Mouse (Mus musculus): ENCODE data around the gene E330021D16Rik. TPM values are rescaled to one million over a fixed set of nuclear protein-coding genes. Genes with fewer than 3 reads are reported as not detected.
"Not testable (repeated sequence)": the region's sequence is repeated elsewhere in the genome, so short reads cannot be mapped to it uniquely, and the experiment has no call there.

Gene E330021D16Rik
- total RNA-seq, 1 experiment = 0.36 TPM

DNA sequence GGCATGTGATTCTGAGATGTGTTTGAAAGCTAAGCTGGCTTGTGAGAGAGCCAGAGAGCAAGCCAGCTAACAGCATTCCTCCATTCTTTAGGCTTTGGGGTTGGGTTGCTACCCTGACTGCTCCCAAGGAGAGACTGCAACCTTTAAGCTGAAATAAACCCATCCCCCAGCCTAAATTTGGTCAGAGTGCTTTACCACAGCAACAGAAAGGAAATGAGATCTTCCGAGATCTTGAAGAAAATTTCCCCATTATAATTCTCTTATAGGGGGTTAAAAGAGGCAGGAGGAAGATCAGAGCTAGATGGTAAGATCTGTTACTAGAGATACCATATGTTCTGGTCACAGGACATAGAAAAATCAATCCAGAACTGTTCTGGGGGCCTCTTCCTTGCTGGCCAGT lies 34.6 kb upstream of the E330021D16Rik start:
- DNase-seq (ENCODE audit: low read depth, low spot score) = no peak
- no peaks in the 10 kb centered on the region for H3K36me3 ChIP-seq (ENCODE audit: control insufficient read depth, insufficient read depth, low read length, poor library complexity, severe bottlenecking)
- in situ Hi-C loops (cut with MboI; ENCODE audit: low sequenced_read_pairs in 2 of 2, unreplicated experiment in 2 of 2) = no loop called here
- no peaks in the 10 kb centered on the region for H3K9me3 ChIP-seq (ENCODE audit: control insufficient read depth, insufficient read depth, low read depth, low read length)
- peaks cover 0 to 2% of the 10 kb centered on the region in 2 experiments; a peak in 1 of 4 replicates for H3K4me1 ChIP-seq (ENCODE audit: control insufficient read depth in 2 of 2, insufficient read depth in 2 of 2, low read length in 2 of 2, poor library complexity in 1 of 2)
- H3K9ac ChIP-seq (ENCODE audit: insufficient read depth, low read depth, low read length, poor library complexity, severe bottlenecking) = no peak overlapping the region
- TF ChIP-seq ZNF384 (IDR thresholded peaks at IDR 0.05; ENCODE audit: low read depth, low read length) (no peak), MAFK (IDR thresholded peaks at IDR 0.05; ENCODE audit: insufficient read depth, low read depth, low read length) (no peak), HCFC1 (IDR thresholded peaks at IDR 0.05; ENCODE audit: borderline replicate concordance, insufficient read depth, low read length) (no peak), CHD2 (IDR thresholded peaks at IDR 0.05; ENCODE audit: low read depth, low read length) (no peak), ZC3H11A (IDR thresholded peaks at IDR 0.05; ENCODE audit: borderline replicate concordance, low read depth, low read length) (no peak)
- no peak overlapping the region for H3K4me3 ChIP-seq (ENCODE audit: insufficient read depth in 1 of 2, low read depth in 1 of 2, low read length in 2 of 2, poor library complexity in 1 of 2, severe bottlenecking in 1 of 2)
- H3K27ac ChIP-seq (ENCODE audit: insufficient read depth, low read depth, low read length, poor library complexity, severe bottlenecking) = no peak overlapping the region

GRCm38 (mm10) chr6:136449270-136449692 lies 33.9 kb upstream of the E330021D16Rik start:
- Histone ChIP-seq H3K4me1 (ENCODE audit: control insufficient read depth in 2 of 2, insufficient read depth in 2 of 2, low read length in 2 of 2, poor library complexity in 1 of 2) (peaks cover 0 to 2% of the 10 kb centered on the region in 2 experiments; a peak in 1 of 4 replicates), H3K4me3 (ENCODE audit: insufficient read depth in 1 of 2, low read depth in 1 of 2, low read length in 2 of 2, poor library complexity in 1 of 2, severe bottlenecking in 1 of 2) (no peak overlapping the region), H3K9ac (ENCODE audit: insufficient read depth, low read depth, low read length, poor library complexity, severe bottlenecking) (no peak overlapping the region), H3K36me3 (ENCODE audit: control insufficient read depth, insufficient read depth, low read length, poor library complexity, severe bottlenecking) (no peaks in the 10 kb centered on the region), H3K27ac (ENCODE audit: insufficient read depth, low read depth, low read length, poor library complexity, severe bottlenecking) (no peak overlapping the region), H3K9me3 (ENCODE audit: control insufficient read depth, insufficient read depth, low read depth, low read length) (no peaks in the 10 kb centered on the region; the same call in 1 of the 2 replicates)
- in situ Hi-C loops (cut with MboI; ENCODE audit: low sequenced_read_pairs in 2 of 2, unreplicated experiment in 2 of 2) = no loop called here
- DNase-seq (ENCODE audit: low read depth, low spot score) = no peak
- TF ChIP-seq MAFK (IDR thresholded peaks at IDR 0.05; ENCODE audit: insufficient read depth, low read depth, low read length) (no peak), ZNF384 (IDR thresholded peaks at IDR 0.05; ENCODE audit: low read depth, low read length) (no peak), CHD2 (IDR thresholded peaks at IDR 0.05; ENCODE audit: low read depth, low read length) (no peak), ZC3H11A (IDR thresholded peaks at IDR 0.05; ENCODE audit: borderline replicate concordance, low read depth, low read length) (no peak), HCFC1 (IDR thresholded peaks at IDR 0.05; ENCODE audit: borderline replicate concordance, insufficient read depth, low read length) (no peak)

- in situ Hi-C loops (cut with MboI; ENCODE audit: low sequenced_read_pairs in 2 of 2, unreplicated experiment in 2 of 2); H3K27ac ChIP-seq (ENCODE audit: insufficient read depth, low read depth, low read length, poor library complexity, severe bottlenecking); H3K36me3 ChIP-seq (ENCODE audit: control insufficient read depth, insufficient read depth, low read length, poor library complexity, severe bottlenecking); DNase-seq (ENCODE audit: low read depth, low spot score); H3K9me3 ChIP-seq (ENCODE audit: control insufficient read depth, insufficient read depth, low read depth, low read length); H3K4me3 ChIP-seq (ENCODE audit: insufficient read depth in 1 of 2, low read depth in 1 of 2, low read length in 2 of 2, poor library complexity in 1 of 2, severe bottlenecking in 1 of 2); H3K4me1 ChIP-seq (ENCODE audit: control insufficient read depth in 2 of 2, insufficient read depth in 2 of 2, low read length in 2 of 2, poor library complexity in 1 of 2); H3K9ac ChIP-seq (ENCODE audit: insufficient read depth, low read depth, low read length, poor library complexity, severe bottlenecking): not testable (repeated sequence)
Measured at GRCm38 (mm10) chr6:136439205-136439604, 23.8 kb upstream of the E330021D16Rik start.

DNA sequence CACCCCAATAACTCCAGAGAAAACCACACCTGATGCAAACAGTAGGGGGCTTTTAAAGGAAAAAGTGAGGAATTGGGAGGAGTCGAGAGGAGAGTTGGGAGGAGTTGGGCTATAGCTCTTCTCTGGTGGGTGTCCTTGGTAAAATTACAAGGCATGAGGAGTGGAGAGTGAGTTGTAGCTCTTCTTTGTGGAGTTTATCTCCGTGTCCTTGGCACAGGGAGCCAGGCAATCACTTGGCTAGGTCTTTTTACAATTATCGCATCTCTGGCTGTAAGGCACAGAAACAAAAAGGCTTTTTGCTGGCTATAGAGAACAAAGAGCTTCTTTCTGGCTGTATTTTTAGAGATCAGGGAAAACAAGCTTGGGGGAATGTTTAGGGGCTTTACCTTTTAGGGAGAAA lies 20.8 kb upstream of the E330021D16Rik start:
- H3K36me3 ChIP-seq (ENCODE audit: control insufficient read depth, insufficient read depth, low read length, poor library complexity, severe bottlenecking); H3K27ac ChIP-seq (ENCODE audit: insufficient read depth, low read depth, low read length, poor library complexity, severe bottlenecking); H3K9me3 ChIP-seq (ENCODE audit: control insufficient read depth, insufficient read depth, low read depth, low read length); DNase-seq (ENCODE audit: low read depth, low spot score); H3K4me1 ChIP-seq (ENCODE audit: control insufficient read depth in 2 of 2, insufficient read depth in 2 of 2, low read length in 2 of 2, poor library complexity in 1 of 2); H3K9ac ChIP-seq (ENCODE audit: insufficient read depth, low read depth, low read length, poor library complexity, severe bottlenecking); H3K4me3 ChIP-seq (ENCODE audit: insufficient read depth in 1 of 2, low read depth in 1 of 2, low read length in 2 of 2, poor library complexity in 1 of 2, severe bottlenecking in 1 of 2); in situ Hi-C loops (cut with MboI; ENCODE audit: low sequenced_read_pairs in 2 of 2, unreplicated experiment in 2 of 2): not testable (repeated sequence)

- no peak overlapping the region for H3K27ac ChIP-seq (ENCODE audit: insufficient read depth, low read depth, low read length, poor library complexity, severe bottlenecking)
- no peak for TF ChIP-seq ZC3H11A (IDR thresholded peaks at IDR 0.05; ENCODE audit: borderline replicate concordance, low read depth, low read length)
- TF ChIP-seq HCFC1 (IDR thresholded peaks at IDR 0.05; ENCODE audit: borderline replicate concordance, insufficient read depth, low read length) = no peak
- no peak for TF ChIP-seq CHD2 (IDR thresholded peaks at IDR 0.05; ENCODE audit: low read depth, low read length)
- TF ChIP-seq MAFK (IDR thresholded peaks at IDR 0.05; ENCODE audit: insufficient read depth, low read depth, low read length) = no peak
- TF ChIP-seq ZNF384 (IDR thresholded peaks at IDR 0.05; ENCODE audit: low read depth, low read length) = no peak
- H3K4me3 ChIP-seq (ENCODE audit: insufficient read depth in 1 of 2, low read depth in 1 of 2, low read length in 2 of 2, poor library complexity in 1 of 2, severe bottlenecking in 1 of 2) = no peak overlapping the region
- no peak overlapping the region for H3K9ac ChIP-seq (ENCODE audit: insufficient read depth, low read depth, low read length, poor library complexity, severe bottlenecking)
- in situ Hi-C loops (cut with MboI; ENCODE audit: low sequenced_read_pairs in 2 of 2, unreplicated experiment in 2 of 2) = no loop called here
- H3K36me3 ChIP-seq (ENCODE audit: control insufficient read depth, insufficient read depth, low read length, poor library complexity, severe bottlenecking) = no peaks in the 10 kb centered on the region
- no peak for DNase-seq (ENCODE audit: low read depth, low spot score)
- peaks cover 0 to 3% of the 10 kb centered on the region in 2 experiments; a peak in 1 of 4 replicates for H3K4me1 ChIP-seq (ENCODE audit: control insufficient read depth in 2 of 2, insufficient read depth in 2 of 2, low read length in 2 of 2, poor library complexity in 1 of 2)
- no peaks in the 10 kb centered on the region for H3K9me3 ChIP-seq (ENCODE audit: control insufficient read depth, insufficient read depth, low read depth, low read length)
Measured at GRCm38 (mm10) chr6:136433573-136433972, 18.2 kb upstream of the E330021D16Rik start.
